Mouse (Mus musculus) embryonic fibroblast, embryonic 13.5 days (primary cell): ENCODE results near the gene Igf1r.

Experiments
- CTCF ChIP-seq: IDR thresholded peaks from 2 replicates; pipeline ENCODE4 v1.5.1; 2011; ENCODE audit warnings: mild to moderate bottlenecking, control low read depth, low read length, moderate library complexity, borderline replicate concordance; ENCODE audit not compliant: insufficient read depth
- POLR2A ChIP-seq: IDR thresholded peaks from 2 replicates; pipeline ENCODE4 v1.6.1; 2011; ENCODE audit warnings: low read depth, mild to moderate bottlenecking, control low read depth, low read length, moderate library complexity

DNA sequence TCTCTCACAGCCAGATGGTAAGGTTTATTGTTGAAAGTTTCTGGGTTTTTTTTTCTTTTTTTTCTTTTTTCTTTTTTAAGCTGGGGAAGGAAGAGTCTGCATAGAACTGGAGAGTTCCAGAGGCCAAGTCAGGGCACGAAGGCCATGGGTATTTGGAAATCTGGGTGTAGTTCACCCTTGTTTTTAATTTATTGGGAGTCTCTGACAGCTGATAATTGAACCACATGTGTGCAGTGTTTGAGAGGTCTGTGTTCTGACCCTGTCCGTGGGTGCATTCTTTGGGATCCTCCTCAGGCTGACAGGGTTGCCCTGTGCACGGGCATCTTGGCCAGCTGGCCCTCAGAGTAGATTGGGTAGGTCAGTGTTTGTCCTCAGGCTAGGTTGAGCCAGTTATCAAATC lies 29.3 kb downstream of the Igf1r start:
- TF ChIP-seq CTCF (no peak), POLR2A (no peak)
